Mouse (Mus musculus) activated CD4-positive, CD25-positive, alpha-beta regulatory T cell, adult 4 months (primary cell): ENCODE data around the gene Nphp1. TPM values are rescaled to one million over a fixed set of nuclear protein-coding genes. Genes with fewer than 3 reads are reported as not detected.

Source experiments
- ATAC-seq: one replicate; pipeline ENCODE4 v1.8.0; 2017
- polyA plus RNA-seq, 2 experiments: library from polyadenylated mRNA; unstranded; fragments of 100-300 nt; shearing (Covaris generic); gene quantifications; one replicate each; pipeline ENCODE4 v1.2.1; 2017

Nphp1 gene
- polyA plus RNA-seq, 2 experiments from 2014 or later = 0.24 TPM; not detected in 1

DNA sequence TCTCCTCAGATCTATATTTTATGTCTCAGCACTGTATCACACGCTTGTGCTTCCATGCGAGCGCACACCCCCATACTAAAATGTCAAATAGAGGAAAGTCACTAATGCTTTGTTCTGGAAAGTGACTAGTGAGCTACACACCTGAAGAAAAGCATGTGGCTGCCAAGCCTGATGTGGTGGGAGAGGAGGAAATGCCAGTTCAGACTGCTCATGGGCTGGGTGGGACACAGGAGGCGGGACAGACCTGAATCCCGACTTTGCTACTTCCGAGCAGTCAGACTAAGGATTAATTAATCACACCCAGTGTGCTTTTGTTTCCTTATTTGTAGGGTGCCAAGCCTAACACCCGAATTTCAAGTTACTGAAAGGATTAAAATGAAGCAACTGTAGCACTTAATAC is 40.4 kb downstream of the Nphp1 start:
- ATAC-seq = no peak

DNA sequence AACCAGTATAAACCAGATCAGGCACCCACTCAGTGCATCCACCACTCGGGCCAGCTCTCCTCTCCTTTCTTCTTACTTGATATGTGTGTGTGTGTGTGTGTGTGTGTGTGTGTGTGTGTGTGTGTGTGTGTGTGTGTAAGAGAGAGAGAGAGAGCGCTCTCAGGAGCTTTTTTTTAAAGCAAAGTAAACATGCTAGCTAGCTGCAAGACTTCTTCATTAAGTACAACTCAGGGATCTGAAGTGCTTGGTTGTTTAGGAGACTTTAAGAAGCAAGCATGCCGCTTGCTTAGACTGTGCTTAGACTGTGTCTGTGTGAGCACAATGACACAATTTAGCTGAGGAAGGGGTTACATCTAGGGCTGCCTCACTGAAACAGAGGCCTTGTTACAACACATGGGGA is 46.1 kb downstream of the Nphp1 start:
- no peak for ATAC-seq

DNA sequence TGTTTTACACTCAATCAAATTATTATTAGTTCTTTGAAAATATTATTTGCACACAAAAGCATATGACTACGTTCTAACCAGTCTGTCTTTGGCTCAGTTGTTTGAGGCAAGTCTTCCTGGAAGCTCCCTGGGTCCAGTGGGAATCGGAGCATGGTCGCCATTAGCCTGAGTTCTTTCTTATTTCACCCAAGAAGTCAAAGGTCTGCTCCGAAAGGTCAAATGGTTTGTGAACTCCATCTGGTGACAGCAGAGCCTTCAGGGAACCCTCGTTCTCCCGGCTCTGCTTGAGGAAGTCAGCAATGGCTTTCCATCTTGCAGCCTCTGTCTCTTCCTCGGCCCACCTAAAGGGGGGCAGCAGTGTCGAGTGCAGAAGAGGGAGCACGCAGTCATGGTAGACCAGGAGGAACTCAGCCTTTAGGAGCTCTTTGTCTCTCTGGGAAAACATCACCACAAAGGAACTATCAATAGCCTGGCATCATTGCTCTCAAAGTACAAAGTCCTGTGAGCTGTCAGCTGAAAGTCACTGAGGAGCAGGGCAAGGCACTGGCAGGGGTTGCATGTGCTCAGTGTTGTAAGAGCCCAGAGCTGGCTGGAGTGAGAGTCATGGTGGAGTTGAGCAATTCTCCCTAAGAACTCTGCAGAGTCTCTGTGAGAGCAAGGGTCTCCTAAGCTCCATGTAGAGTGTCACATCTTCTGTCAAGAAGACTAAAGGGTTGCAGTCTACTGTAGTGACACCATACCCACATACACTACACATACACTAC is 47.8 kb downstream of the Nphp1 start:
- ATAC-seq = no peak

DNA sequence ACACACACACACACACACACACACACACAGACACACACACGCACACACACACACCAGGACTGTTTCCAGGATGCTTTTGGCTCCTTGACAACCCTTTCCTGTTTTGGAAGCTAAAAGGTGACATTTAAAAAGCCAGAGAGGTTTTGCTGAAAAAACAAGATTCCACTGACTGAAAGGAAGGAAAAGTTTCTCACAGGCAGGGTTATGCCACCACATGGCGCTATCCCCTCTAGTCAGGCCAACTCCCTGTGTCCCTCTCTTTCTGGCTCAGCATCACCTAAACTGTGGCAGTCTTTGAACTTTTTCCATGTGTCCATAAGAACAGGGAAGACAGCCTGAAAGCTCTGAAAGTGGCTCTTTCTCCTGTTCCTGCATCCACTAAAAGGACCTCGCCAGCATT is 50.8 kb downstream of the Nphp1 start:
- ATAC-seq = no peak

DNA sequence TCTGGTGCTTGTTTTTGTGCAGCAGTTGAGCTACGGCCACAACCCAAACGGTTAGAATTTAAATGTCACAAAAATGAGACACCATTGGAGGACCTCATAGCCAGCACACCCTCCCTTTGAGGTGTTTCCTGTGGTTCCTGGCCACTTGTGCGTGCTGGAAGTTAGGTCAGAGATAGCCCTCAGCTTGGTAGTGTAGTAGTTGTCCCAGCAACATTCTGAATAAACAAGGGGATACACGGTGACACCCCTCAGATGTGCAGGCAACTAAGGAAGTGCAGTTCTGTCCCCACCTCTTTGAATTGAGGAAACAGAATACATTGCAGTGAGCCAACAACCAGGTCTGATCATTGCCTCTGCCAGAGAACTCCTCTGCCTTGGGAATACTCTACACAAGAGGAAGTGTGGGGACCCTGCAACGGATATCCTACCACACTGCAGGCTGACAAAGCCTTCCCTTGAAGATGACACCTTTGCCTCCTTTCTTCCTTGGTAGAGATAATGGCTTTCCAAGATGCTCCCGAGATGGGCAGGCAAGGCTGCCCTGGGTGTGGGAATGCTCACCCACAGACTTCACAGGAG is 52.0 kb downstream of the Nphp1 start:
- no peak for ATAC-seq

DNA sequence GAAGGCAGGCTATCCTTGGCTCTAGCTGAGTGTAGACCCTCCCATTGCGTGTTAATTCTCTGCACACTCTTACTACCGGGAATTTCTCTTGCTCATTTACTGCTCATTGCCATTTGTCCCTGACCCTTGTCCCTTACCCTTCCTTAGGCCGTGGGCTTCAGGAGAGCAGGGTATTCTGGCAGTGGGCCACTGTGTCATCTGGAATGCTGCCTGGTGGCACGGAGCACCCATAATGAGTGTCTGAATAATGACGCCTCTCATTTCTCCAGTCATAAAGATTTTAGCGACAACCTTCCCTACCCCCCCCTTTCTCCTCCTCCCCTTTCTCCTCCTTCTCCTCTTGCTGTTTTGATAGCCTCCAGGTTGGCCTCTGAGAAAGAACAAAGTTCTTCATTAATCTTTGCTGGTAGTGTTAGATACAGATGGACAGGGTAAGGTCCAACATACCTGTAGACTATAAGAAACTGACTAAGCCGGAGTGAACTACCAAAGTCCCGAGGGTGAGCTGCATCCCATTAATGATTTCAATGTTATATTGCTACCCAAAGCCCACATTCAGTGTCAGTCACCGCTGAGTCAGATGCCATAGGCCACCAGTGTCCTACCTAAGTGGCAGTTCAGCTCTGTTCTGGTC is 53.1 kb downstream of the Nphp1 start:
- ATAC-seq = no peak

DNA sequence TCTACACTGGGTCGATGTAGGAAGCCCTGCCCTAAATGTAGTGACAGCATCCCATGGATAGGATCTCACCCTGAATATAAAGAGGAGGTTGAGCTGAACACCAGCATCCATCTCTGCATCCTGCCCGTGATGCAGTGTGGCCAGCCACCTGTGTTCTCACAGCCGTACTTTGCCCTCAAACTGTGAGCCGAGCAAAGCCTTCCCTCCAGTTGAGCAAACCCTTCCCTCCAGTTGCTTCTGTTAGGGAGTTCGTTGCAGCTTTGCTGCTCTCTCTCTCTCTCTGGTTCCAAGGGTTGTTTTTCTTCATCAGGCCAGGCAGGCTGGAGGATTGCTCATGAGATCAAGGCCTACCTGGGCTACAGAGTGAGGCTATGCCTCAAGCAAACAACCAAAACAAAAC is 53.8 kb downstream of the Nphp1 start:
- no peak for ATAC-seq

DNA sequence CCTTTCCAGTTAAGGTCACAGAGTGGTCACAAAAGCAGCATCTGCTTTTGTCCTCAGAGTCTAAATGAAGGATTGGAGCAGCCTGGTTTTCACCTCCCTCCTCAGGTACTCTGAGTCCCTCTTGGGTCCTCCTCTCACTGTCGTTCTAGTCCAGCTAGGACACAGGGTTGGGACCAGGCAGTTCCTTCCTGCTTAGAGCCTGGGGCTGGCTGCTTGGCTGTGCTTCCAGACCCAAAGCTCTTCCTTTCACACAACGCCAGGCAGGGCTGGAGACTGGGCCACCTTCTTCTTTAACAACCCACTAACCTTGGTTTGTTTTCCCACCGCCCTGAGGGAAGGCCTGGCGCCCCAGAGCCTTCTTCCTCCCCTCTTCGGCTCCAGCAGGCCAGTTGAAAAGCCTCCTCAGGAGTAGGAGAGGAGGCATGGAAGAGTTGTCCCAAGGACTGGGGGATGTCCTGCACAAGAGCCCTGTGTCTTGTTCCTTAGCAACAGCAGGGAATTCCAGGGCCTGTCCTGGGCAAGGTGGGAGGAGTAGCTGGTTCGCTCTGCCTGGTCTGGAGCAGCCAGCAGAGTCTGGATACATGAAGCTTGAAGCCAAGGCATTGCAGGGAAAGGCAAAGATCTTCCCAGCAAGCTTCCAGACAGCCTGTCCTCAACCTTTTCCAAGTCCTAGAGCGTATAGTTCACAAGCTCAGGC is 58.2 kb downstream of the Nphp1 start:
- no peak for ATAC-seq

DNA sequence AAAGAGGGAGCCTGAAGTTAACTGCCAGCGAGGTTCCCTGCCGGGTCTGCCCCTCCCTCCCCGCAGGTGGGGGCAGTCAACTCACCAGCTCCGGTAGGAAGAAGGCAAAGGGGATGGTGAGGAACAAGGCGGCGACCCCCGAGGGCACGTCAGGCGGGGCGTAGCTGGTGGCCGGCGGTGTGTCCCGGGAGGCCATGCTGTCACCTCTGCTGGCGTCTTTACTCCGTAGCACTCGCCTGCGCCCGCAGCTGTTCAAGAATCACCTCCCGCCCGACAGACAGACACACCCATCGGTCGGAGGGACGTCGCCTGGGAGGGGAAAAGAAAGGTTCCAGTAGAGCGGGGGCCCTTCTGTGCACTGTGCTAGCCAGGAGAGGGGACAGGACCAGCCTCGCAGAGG is 59.0 kb downstream of the Nphp1 start, which contains the start of gene Mall:
TSS of gene Mall (minus strand) at position 262 of the 400 bp plus-strand sequence.
- ATAC-seq = no peak

DNA sequence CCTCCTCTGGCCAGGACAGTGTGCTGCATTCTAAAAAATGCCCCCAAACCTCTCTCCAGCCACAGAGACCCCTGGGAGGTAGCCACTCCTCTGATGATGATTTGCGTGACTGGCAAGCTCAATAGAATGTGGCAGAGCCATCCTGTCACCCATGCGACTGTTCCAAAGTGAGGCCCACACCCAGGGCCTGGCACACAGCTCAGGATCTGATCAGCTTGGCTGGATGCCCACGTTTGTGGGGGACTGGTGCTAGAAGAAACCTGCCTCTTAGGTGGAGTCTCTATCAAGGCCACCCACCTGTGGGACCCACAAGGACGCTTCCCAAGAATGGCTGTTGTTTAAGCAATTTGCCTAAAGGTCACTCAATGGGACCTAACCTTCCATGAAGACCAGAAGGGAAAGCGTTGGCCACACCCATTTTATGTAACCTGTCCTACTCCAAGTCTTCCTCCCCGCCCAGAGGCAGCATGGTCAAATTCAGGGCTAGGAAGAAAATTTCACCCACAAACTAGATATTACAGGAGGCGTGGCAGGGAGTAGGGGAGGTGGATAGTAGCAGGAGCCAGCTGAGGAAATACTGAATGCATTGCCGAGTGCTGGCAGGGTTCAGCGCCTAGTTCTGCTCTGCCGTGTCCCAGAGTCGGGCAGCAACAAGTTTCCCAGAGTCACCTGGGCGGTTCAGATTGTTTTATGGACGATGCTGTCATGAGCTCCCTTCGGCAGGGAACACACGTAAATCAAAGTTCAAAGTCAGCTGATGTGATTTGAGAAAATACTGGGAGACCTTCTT is 59.8 kb downstream of the Nphp1 start:
- no peak for ATAC-seq

DNA sequence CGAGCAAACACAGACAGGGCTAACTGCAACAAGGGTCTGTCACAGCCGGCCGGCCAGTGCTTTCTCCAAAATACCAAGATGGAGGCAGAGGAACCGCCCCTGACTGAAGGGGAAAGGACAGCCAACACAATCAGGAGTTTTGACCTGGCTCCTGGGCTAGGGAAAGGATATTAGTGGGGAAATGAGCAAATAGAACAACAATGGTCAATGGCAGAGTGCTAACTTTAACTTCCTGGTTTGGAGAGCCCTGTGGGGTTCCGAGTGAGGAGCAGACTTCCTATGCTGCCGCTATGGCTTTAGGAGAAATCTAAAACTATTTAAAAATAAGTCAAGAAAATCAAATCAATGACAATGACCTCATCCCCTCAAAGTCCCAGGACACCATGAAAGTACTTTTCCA is 60.6 kb downstream of the Nphp1 start:
- no peak for ATAC-seq

DNA sequence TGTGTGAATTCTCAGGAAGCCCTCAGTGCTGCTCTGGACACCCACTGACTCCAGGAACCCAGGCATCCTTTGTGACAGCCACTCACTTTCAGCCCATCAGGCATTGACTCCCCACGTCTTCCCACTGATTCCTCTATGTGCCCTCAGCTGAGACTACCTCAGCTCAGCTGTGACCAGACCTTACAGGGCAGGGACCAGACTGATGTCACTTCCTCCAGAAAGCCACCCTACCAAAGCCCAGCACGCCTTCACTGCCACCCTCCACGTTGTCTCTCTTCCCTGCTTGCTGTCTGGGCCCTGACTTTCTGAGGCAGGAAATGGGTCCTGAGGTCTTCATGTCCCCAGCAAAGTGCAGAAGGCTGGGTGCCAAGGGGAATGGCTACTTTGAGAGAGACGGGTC is 65.5 kb downstream of the Nphp1 start:
- ATAC-seq = no peak

DNA sequence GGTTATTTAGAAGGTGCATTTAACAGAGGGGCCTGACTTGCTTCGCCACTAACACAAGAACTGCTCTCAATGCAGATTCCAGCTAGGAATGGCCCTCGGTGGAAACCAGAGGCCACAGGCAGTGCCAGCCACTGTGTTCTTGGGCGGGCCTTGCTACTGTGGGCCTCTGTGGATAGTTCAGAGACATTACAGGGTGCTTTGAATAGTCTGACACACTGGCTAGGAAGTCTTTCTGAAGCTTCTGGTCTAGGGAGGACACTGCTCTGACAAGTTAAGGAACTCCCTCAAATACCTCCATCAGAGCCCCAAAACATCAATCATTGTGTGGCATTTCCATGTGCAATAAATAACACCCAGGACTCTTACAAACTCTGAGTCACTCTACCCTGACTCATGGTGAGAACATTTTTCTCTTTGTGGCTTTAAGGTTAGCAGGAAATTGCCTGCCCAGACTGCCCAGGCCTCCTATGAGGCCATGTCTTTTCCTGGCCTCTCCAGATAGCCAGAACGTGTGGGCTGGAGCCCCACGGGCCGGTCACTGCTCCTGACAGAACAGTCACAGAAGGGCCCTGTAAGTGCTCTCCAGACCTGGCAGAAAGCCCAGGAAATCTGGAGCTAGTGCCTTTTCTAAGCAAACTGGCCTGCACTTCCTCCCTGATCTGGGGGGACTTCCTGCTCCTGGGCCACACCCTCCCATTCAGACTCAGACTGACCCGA is 66.4 kb downstream of the Nphp1 start:
- ATAC-seq = no peak

DNA sequence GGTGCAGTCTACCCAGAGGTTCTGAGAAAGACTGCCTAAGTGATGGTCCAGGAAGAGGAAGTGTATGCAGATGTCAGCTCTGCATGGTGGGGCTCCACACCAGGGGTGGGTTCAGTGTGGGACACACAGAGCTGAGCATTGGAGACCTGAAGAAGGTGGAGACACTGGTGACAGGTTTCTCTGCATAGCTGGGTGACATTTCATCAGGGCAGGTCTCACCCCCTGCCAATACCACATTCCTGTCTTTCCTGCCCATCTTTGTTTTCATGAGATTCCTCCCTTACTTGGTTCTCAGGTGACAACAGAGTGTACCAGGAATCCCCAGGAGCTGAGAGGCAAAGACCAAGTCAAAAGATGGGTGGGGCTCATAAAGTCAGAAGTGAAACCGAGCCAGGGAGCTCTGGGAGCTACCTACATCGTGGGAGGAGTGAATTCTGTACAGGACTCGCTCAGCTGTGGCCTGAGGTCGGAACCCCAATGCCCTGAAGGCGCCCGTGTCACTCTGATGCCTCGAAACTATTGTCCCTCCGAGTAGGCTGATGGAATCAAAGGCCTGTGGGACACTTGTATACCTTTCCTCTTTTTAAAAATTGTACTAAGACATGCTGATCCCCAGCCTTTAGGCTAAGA is 69.7 kb downstream of the Nphp1 start:
- ATAC-seq = no peak

DNA sequence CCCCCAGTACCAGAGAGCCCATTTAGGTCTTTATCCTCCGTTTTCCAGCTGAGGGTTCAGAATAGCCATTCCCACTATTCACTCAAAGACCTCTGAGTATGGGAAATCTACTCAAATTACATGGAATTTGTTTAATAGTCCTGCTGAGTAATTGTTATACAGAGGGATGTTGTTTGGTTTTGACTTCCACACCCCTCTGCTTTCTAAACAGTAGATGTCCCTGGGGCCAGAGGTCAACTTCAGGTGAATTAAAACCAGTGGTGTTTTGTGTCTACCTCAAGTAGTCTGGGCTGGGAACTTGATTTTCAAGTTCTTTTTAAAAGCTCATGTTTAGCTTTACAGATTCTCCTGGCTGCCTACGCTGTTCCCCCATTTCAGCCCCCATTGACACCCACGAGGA is 74.0 kb downstream of the Nphp1 start:
- no peak for ATAC-seq

DNA sequence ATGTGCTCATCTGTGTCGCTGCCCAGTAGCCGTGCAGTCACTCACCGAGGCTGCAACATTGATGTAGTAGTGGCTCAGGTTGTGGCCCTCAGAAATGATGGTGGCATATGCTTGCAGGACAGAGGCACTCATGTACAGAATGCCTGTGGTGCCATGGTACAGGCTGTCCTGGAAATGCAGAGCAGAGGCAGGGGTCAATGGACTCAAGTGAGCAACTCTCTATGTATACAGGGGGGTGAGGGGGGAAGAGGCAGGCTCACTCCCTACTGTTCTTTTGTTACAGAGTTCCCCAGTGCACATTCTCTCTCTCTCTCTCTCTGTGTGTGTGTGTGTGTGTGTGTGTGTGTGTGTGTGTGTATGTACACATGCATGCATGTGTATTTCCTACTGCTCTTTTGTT is 79.9 kb downstream of the Nphp1 start:
- ATAC-seq = no peak

DNA sequence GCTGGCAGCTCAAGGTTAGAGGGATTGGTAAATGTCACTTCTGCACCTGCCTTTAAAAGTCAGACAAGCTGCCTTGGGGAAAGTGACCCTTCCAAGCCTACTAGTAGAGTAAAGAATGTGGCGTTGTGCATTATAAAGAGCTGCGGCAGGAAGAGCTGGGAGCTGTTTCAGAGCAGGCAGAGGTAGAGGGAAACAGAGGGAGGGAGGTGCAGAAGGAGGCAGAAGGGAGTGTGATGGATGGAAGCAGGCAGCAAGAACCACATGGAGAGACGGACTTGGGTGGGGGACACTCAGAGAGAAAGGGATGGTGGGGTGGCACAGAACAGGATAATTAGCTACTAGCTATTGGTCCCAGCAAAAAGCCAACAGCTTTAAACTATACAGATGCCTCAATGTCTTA is 80.6 kb downstream of the Nphp1 start:
- ATAC-seq = no peak

DNA sequence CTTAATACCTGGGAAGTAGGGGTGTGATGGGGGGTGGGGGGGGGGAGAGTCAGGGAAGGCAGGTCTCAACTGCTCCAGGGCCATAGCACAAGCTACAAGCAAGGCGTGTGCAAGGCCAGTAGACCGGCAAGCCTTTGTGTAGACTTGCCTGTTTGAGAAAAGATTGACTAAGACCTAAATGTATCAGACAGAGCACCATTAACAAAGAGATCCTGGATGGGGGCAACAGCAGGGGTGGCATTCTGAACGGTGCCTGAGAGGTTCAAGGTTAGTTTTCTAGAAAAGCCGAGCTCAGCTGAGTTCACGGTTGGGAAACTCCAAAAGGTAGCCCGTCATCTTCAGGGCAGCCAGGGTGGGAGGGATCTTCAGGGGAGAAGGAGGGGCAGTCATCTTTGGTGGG is 83.4 kb downstream of the Nphp1 start:
- no peak for ATAC-seq
